Comparison of ENCODE assay signal across 8 mouse cellular contexts in genomic region chr9:64173666-64174220, GRCm38 (mm10). TPM values are rescaled to one million over a fixed set of nuclear protein-coding genes. Genes with fewer than 3 reads are reported as not detected.
DNase-seq lines count a peak whose midpoint lies in the region; ATAC-seq and TF ChIP-seq lines count a peak whose summit lies in the region.

No protein-coding gene starts in this region.

- H3K4me1 ChIP-seq in thymus, adult 2 months (replicated peaks; ENCODE audit: control insufficient read depth, insufficient read depth, low read length): peaks cover 4% of the 10 kb centered on the region
- peaks cover 48% of the 10 kb centered on the region for H3K4me1 ChIP-seq in liver, embryonic 12.5 days

- DNase-seq in gastrocnemius, adult 2 months: no peak
- no peak for DNase-seq in gastrocnemius, postnatal 4 days (ENCODE audit: low spot score in 2 of 2)
- no peak for DNase-seq in thymus, adult 2 months
- DNase-seq in thymus, postnatal 25 days: no peak
- no peak for DNase-seq in gastrocnemius, adult 18-20 months (ENCODE audit: low spot score)
- DNase-seq in cerebellum, adult 11 months: no peak

- H3K9me3 ChIP-seq in liver, embryonic 12.5 days (replicated peaks): no peaks in the 10 kb centered on the region

- H3K4me3 ChIP-seq in gastrocnemius, adult 2 months: peak overlapping the region; percentile 80
- peak overlapping the region; percentile 83 for H3K4me3 ChIP-seq in thymus, adult 2 months (ENCODE audit: control insufficient read depth, insufficient read depth, low read length)
- H3K4me3 ChIP-seq in liver, embryonic 12.5 days: peak overlapping the region; percentile 92

- no peaks in the 10 kb centered on the region for H3K27me3 ChIP-seq in thymus, adult 2 months (ENCODE audit: control insufficient read depth, insufficient read depth, low read length)
- H3K27me3 ChIP-seq in liver, embryonic 12.5 days (replicated peaks): no peaks in the 10 kb centered on the region

- no peak for TF ChIP-seq CTCF in gastrocnemius, adult 2 months (IDR thresholded peaks at IDR 0.05)
- TF ChIP-seq CTCF in thymus, adult 2 months (IDR thresholded peaks at IDR 0.05; ENCODE audit: borderline replicate concordance, control insufficient read depth, extremely low read depth, insufficient read depth, low read length, poor library complexity): no peak

- H3K27ac ChIP-seq in gastrocnemius, adult 2 months: peak overlapping the region; percentile 95
- H3K27ac ChIP-seq in thymus, adult 2 months (ENCODE audit: control insufficient read depth, insufficient read depth, low read length): no peak overlapping the region
- peak overlapping the region; percentile 87 for H3K27ac ChIP-seq in liver, embryonic 12.5 days

- peaks cover 35% of the 10 kb centered on the region for H3K36me3 ChIP-seq in thymus, adult 2 months (ENCODE audit: control insufficient read depth, insufficient read depth, low read length)
- H3K36me3 ChIP-seq in liver, embryonic 12.5 days: peaks cover 57% of the 10 kb centered on the region

- peak overlapping the region; percentile 94 for H3K9ac ChIP-seq in liver, embryonic 12.5 days

- peak; percentile 14; the same call in 1 of the 2 replicates for ATAC-seq in liver, embryonic 12.5 days
- no peak for ATAC-seq in erythroid progenitor cell, adult 5-6 weeks (replicated peaks; ENCODE audit: low FRiP score, poor library complexity, severe bottlenecking)

- WGBS in thymus, adult 2 months: under 1% methylated on average over 16 of the region's 16 CpGs
- under 1% methylated on average over 16 of the region's 16 CpGs for WGBS in liver, embryonic 12.5 days (ENCODE audit: insufficient replicate concordance)

- TF ChIP-seq POLR2A in thymus, adult 2 months (IDR thresholded peaks at IDR 0.05; ENCODE audit: control insufficient read depth, extremely low read depth, insufficient read depth, low read length, poor library complexity): no peak; the same call in 1 of the 2 replicates

- H3K4me2 ChIP-seq in liver, embryonic 12.5 days: peak overlapping the region; percentile 73

- intact Hi-C loops in gastrocnemius, adult 2 months (cut with DNase I): loop anchor here (2.0 kb wide), 1 partner anchor 79 kb away; the partner anchor contains the start of gene Map2k1

RNA-seq across cellular contexts. Expression of gene Rpl4, which starts 0.6 kb away (rescaled TPM):
- 100 to 1,000 TPM; 601 to 627 TPM for total RNA-seq in gastrocnemius, adult 2 months (2021)
- total RNA-seq in gastrocnemius, postnatal 4 days (2021): 1,000 to 10,000 TPM in 1 of 2 experiments, 100 to 1,000 TPM in 1; 987 to 1,060 TPM
- polyA plus RNA-seq in thymus, adult 2 months (2012; rRNA removed): 518 and 600 TPM in 2 replicates
- 1,196 and 1,210 TPM in 2 replicates for polyA plus RNA-seq in liver, embryonic 12.5 days (2016; fragmentation: Nextera tagmentation; extraction: Ambion mirVana)
- total RNA-seq in erythroid progenitor cell, adult 5-6 weeks (2015; ENCODE audit: low replicate concordance): 955 and 1,003 TPM in 2 replicates
- 556 and 679 TPM in 2 replicates for total RNA-seq in erythroid progenitor cell, adult 5-6 weeks (2017; ENCODE audit: low replicate concordance)
- 100 to 1,000 TPM; 623 to 643 TPM for total RNA-seq in gastrocnemius, adult 18-20 months (2021)

RNA-seq across cellular contexts. Expression of gene Zwilch, which starts 0.8 kb away (rescaled TPM):
- total RNA-seq in gastrocnemius, adult 2 months (2021): under 1 TPM; 0.41 to 0.42 TPM
- 10 to 100 TPM in 1 of 2 experiments, 1 to 10 TPM in 1; 10.0 to 11.2 TPM for total RNA-seq in gastrocnemius, postnatal 4 days (2021)
- polyA plus RNA-seq in thymus, adult 2 months (2012; rRNA removed): 8.1 and 8.3 TPM in 2 replicates
- polyA plus RNA-seq in liver, embryonic 12.5 days (2016; fragmentation: Nextera tagmentation; extraction: Ambion mirVana): 26.5 and 28.4 TPM in 2 replicates
- total RNA-seq in erythroid progenitor cell, adult 5-6 weeks (2015; ENCODE audit: low replicate concordance): 90.5 and 94.3 TPM in 2 replicates
- total RNA-seq in erythroid progenitor cell, adult 5-6 weeks (2017; ENCODE audit: low replicate concordance): 234 and 281 TPM in 2 replicates
- under 1 TPM; 0.43 to 0.62 TPM for total RNA-seq in gastrocnemius, adult 18-20 months (2021)

RNA-seq across cellular contexts. Expression of gene Snapc5, which starts 5.3 kb away (rescaled TPM):
- 10 to 100 TPM; 19.3 to 24.4 TPM for total RNA-seq in gastrocnemius, adult 2 months (2021)
- 10 to 100 TPM; 16.7 to 20.7 TPM for total RNA-seq in gastrocnemius, postnatal 4 days (2021)
- 9.2 and 9.6 TPM in 2 replicates for polyA plus RNA-seq in thymus, adult 2 months (2012; rRNA removed)
- 14.9 and 17.4 TPM in 2 replicates for polyA plus RNA-seq in liver, embryonic 12.5 days (2016; fragmentation: Nextera tagmentation; extraction: Ambion mirVana)
- total RNA-seq in erythroid progenitor cell, adult 5-6 weeks (2015; ENCODE audit: low replicate concordance): 7.9 and 20.5 TPM in 2 replicates
- total RNA-seq in erythroid progenitor cell, adult 5-6 weeks (2017; ENCODE audit: low replicate concordance): 10.8 and 15.1 TPM in 2 replicates
- total RNA-seq in gastrocnemius, adult 18-20 months (2021): 10 to 100 TPM; 23.3 to 24.1 TPM

RNA-seq across cellular contexts. Expression of gene Lctl, which starts 56.8 kb away (rescaled TPM):
- under 1 TPM in 1 of 2 experiments, not detected in 1; 0.28 TPM for total RNA-seq in gastrocnemius, adult 2 months (2021)
- 1 to 10 TPM in 1 of 2 experiments, under 1 TPM in 1; 0.52 to 1.2 TPM for total RNA-seq in gastrocnemius, postnatal 4 days (2021)
- 1.4 and 2.7 TPM in 2 replicates for polyA plus RNA-seq in thymus, adult 2 months (2012; rRNA removed)
- not detected in 2 replicates for polyA plus RNA-seq in liver, embryonic 12.5 days (2016; fragmentation: Nextera tagmentation; extraction: Ambion mirVana)
- not detected in 2 replicates for total RNA-seq in erythroid progenitor cell, adult 5-6 weeks (2015; ENCODE audit: low replicate concordance)
- total RNA-seq in erythroid progenitor cell, adult 5-6 weeks (2017; ENCODE audit: low replicate concordance): not detected in 2 replicates
- total RNA-seq in gastrocnemius, adult 18-20 months (2021): under 1 TPM in 1 of 2 experiments, not detected in 1; 0.57 TPM

Comparison
In these comparisons a context has a peak if more than half of its experiments do, and no peak if none do; other contexts are left out.
1. RNA of gene Zwilch, which starts 0.8 kb away (total RNA-seq): 90.5 to 281 TPM in erythroid progenitor cell, adult 5-6 weeks; 10.0 to 11.2 TPM in gastrocnemius, postnatal 4 days, 0.43 to 0.62 TPM in gastrocnemius, adult 18-20 months and 0.41 to 0.42 TPM in gastrocnemius, adult 2 months; every median in the first group is over 4 times any median in the second.
2. Peak in every context shown above with its lines, with median percentiles within 50 percentile points of each other: H3K4me3 ChIP-seq.